Mouse (Mus musculus) thymus, postnatal 0 days (tissue): Measurements from ENCODE around the gene Thrap3. TPM values are rescaled to one million over a fixed set of nuclear protein-coding genes. Genes with fewer than 3 reads are reported as not detected.

Source experiments
- polyA plus RNA-seq: library from polyadenylated mRNA; unstranded; fragments of >200 nt; fragmentation: Nextera tagmentation; extraction: Ambion mirVana; gene quantifications from 2 replicates; pipeline ENCODE4 v1.2.1, GENCODE M21; 2015

The Thrap3 gene
- polyA plus RNA-seq, 1 experiment from 2014 or later: 202 TPM

Other genes starting within 250 kb of the Thrap3 start
- 0.43 and 0.48 TPM in 2 replicates for gene Csf3r, start 178.2 kb downstream of the Thrap3 start, polyA plus RNA-seq
- gene Mrps15, start 155.8 kb downstream of the Thrap3 start, polyA plus RNA-seq: 118 and 143 TPM in 2 replicates
- gene Oscp1, start 144.2 kb downstream of the Thrap3 start, polyA plus RNA-seq: 4.8 and 5.0 TPM in 2 replicates
- gene Lsm10, start 106.1 kb downstream of the Thrap3 start, polyA plus RNA-seq: 55.9 and 61.0 TPM in 2 replicates
- gene Stk40, start 98.8 kb downstream of the Thrap3 start, polyA plus RNA-seq: 26.5 and 28.8 TPM in 2 replicates
- 28.2 and 28.7 TPM in 2 replicates for gene Eva1b, start 55.0 kb downstream of the Thrap3 start, polyA plus RNA-seq
- 2.2 and 2.7 TPM in 2 replicates for gene Sh3d21, start 39.3 kb downstream of the Thrap3 start, polyA plus RNA-seq
- 15.9 and 18.2 TPM in 2 replicates for gene Map7d1, start 53.6 kb upstream of the Thrap3 start, polyA plus RNA-seq
- 112 and 123 TPM in 2 replicates for gene Trappc3, start 59.6 kb upstream of the Thrap3 start, polyA plus RNA-seq
- gene Col8a2, start 84.0 kb upstream of the Thrap3 start, polyA plus RNA-seq: 3.1 and 3.5 TPM in 2 replicates
- gene Adprhl2, start 118.9 kb upstream of the Thrap3 start, polyA plus RNA-seq: 70.4 and 73.0 TPM in 2 replicates
- 2.3 and 2.4 TPM in 2 replicates for gene Tekt2, start 122.9 kb upstream of the Thrap3 start, polyA plus RNA-seq
- gene Ago3, start 226.8 kb upstream of the Thrap3 start, polyA plus RNA-seq: 11.1 and 13.6 TPM in 2 replicates